14 mouse cellular contexts compared by ENCODE assay signal in genomic region chr6:118376023-118376422, GRCm38 (mm10). TPM values are rescaled to one million over a fixed set of nuclear protein-coding genes. Genes with fewer than 3 reads are reported as not detected.
DNase-seq lines count a peak whose midpoint lies in the region; ATAC-seq and TF ChIP-seq lines count a peak whose summit lies in the region.
"Had no signal": no experiment of that assay in that cellular context is flagged by ENCODE, and none has a peak within 500 bp of the region (broad histone marks: within the 10 kb centered on the region; RNA-seq: fewer than 3 reads in every experiment).

No protein-coding gene starts in this region.

- peak; percentile 27 to 38 for DNase-seq in heart, adult 2 months
- no peak for DNase-seq in heart, embryonic 10.5 days (ENCODE audit: low spot score)
- peak; percentile 42 for DNase-seq in 3134 (ENCODE audit: extremely low read depth, insufficient read length, low spot score)
- DNase-seq in embryonic facial prominence, embryonic 10.5 days (ENCODE audit: low spot score), result peak; percentile 47
- peak; percentile 58 for DNase-seq in intestine, embryonic 14.5 days (ENCODE audit: low spot score)
- no peak for DNase-seq in midbrain, embryonic 14.5 days
- DNase-seq in layer of hippocampus, postnatal 25 days (ENCODE audit: extremely low spot score in 1 of 2, low spot score in 1 of 2), result no peak
- DNase-seq: adrenal gland, adult 2 months; cerebellum, adult 9-11 months; forebrain, postnatal 0 days; thymus, postnatal 36 days had no signal

- ATAC-seq in intestine, embryonic 14.5 days (replicated peaks; ENCODE audit: low FRiP score, low TSS enrichment, low read depth), result peak; percentile 47; the same call in 1 of the 2 replicates
- no peak for ATAC-seq in midbrain, embryonic 14.5 days (ENCODE audit: low FRiP score, low TSS enrichment)
- ATAC-seq: forebrain, postnatal 0 days; midbrain, embryonic 15.5 days had no signal

- TF ChIP-seq POLR2A in heart, adult 2 months (IDR thresholded peaks at IDR 0.05; ENCODE audit: insufficient read depth, low read depth, low read length), result no peak

- WGBS in heart, adult 2 months, result 15% methylated on average over 10 of the region's 10 CpGs
- 24% methylated on average over 10 of the region's 10 CpGs for WGBS in heart, embryonic 10.5 days
- whole genome bisulfite sequencing in embryonic facial prominence, embryonic 10.5 days, result 30% methylated on average over 10 of the region's 10 CpGs
- 32% methylated on average over 10 of the region's 10 CpGs for WGBS in intestine, embryonic 14.5 days
- 73% methylated on average over 10 of the region's 10 CpGs for WGBS in midbrain, embryonic 14.5 days

- no peak for TF ChIP-seq EP300 in heart, adult 2 months (IDR thresholded peaks at IDR 0.05; ENCODE audit: insufficient read depth, low read depth, low read length)

- no peak for TF ChIP-seq CTCF in heart, adult 2 months (IDR thresholded peaks at IDR 0.05)

- H3K36me3 ChIP-seq in heart, adult 2 months (ENCODE audit: control insufficient read depth, insufficient read depth, low read length), result no peaks in the 10 kb centered on the region
- no peaks in the 10 kb centered on the region for H3K36me3 ChIP-seq in heart, embryonic 10.5 days
- H3K36me3 ChIP-seq in embryonic facial prominence, embryonic 10.5 days (replicated peaks), result no peaks in the 10 kb centered on the region
- H3K36me3 ChIP-seq in intestine, embryonic 14.5 days (ENCODE audit: control insufficient read depth, insufficient read depth, low read length), result no peaks in the 10 kb centered on the region
- no peaks in the 10 kb centered on the region for H3K36me3 ChIP-seq in midbrain, embryonic 14.5 days (ENCODE audit: control insufficient read depth, insufficient read depth, low read length)
- H3K36me3 ChIP-seq: hindbrain, embryonic 13.5 days; liver, embryonic 15.5 days; midbrain, embryonic 15.5 days had no signal

- H3K79me2 ChIP-seq in heart, adult 2 months (replicated peaks; ENCODE audit: control insufficient read depth, insufficient read depth, low read length), result no peaks in the 10 kb centered on the region

- intact Hi-C loops in heart, adult 2 months (cut with DNase I), result no loop called here

- peaks cover 2% of the 10 kb centered on the region for H3K27me3 ChIP-seq in heart, adult 2 months (ENCODE audit: control insufficient read depth, insufficient read depth, low read length)
- H3K27me3 ChIP-seq in heart, embryonic 10.5 days (ENCODE audit: insufficient read depth, poor library complexity, severe bottlenecking), result peaks cover 51% of the 10 kb centered on the region
- H3K27me3 ChIP-seq in embryonic facial prominence, embryonic 10.5 days (replicated peaks; ENCODE audit: low read depth, poor library complexity, severe bottlenecking), result peaks cover 20% of the 10 kb centered on the region
- 0 out of 2 replicates have a peak, but pooled peaks cover 3% of the 10 kb centered on the region for H3K27me3 ChIP-seq in intestine, embryonic 14.5 days (replicated peaks; ENCODE audit: control insufficient read depth, insufficient read depth, low read length)
- no peaks in the 10 kb centered on the region for H3K27me3 ChIP-seq in midbrain, embryonic 14.5 days (ENCODE audit: control insufficient read depth, insufficient read depth, low read length)
- H3K27me3 ChIP-seq: midbrain, embryonic 15.5 days had no signal

- H3K9me3 ChIP-seq in heart, embryonic 10.5 days, result no peaks in the 10 kb centered on the region
- H3K9me3 ChIP-seq in embryonic facial prominence, embryonic 10.5 days, result no peaks in the 10 kb centered on the region
- no peaks in the 10 kb centered on the region for H3K9me3 ChIP-seq in intestine, embryonic 14.5 days (ENCODE audit: control insufficient read depth, low read length)
- H3K9me3 ChIP-seq in midbrain, embryonic 14.5 days (ENCODE audit: control insufficient read depth, low read length), result no peaks in the 10 kb centered on the region
- H3K9me3 ChIP-seq: hindbrain, embryonic 13.5 days; liver, embryonic 15.5 days; midbrain, embryonic 15.5 days had no signal

- H3K4me3 ChIP-seq in heart, adult 2 months, result no peak overlapping the region
- no peak overlapping the region for H3K4me3 ChIP-seq in heart, embryonic 10.5 days
- H3K4me3 ChIP-seq in embryonic facial prominence, embryonic 10.5 days, result no peak overlapping the region
- no peak overlapping the region for H3K4me3 ChIP-seq in intestine, embryonic 14.5 days (ENCODE audit: low read depth, low read length)
- H3K4me3 ChIP-seq in midbrain, embryonic 14.5 days (replicated peaks; ENCODE audit: low read depth, low read length), result no peak overlapping the region
- H3K4me3 ChIP-seq: hindbrain, embryonic 13.5 days; liver, embryonic 15.5 days; midbrain, embryonic 15.5 days had no signal

- H3K4me2 ChIP-seq in intestine, embryonic 14.5 days (ENCODE audit: low read length), result no peak overlapping the region
- no peak overlapping the region for H3K4me2 ChIP-seq in midbrain, embryonic 14.5 days (ENCODE audit: low read length)
- H3K4me2 ChIP-seq: hindbrain, embryonic 13.5 days; liver, embryonic 15.5 days; midbrain, embryonic 15.5 days had no signal

- H3K9ac ChIP-seq in heart, adult 2 months (ENCODE audit: low read depth, low read length), result no peak overlapping the region
- H3K9ac ChIP-seq in intestine, embryonic 14.5 days (ENCODE audit: low read length), result no peak overlapping the region
- no peak overlapping the region for H3K9ac ChIP-seq in midbrain, embryonic 14.5 days (replicated peaks; ENCODE audit: low read length)
- H3K9ac ChIP-seq: forebrain, postnatal 0 days; hindbrain, embryonic 13.5 days; liver, embryonic 15.5 days; midbrain, embryonic 15.5 days had no signal

- peaks cover 1% of the 10 kb centered on the region; the same call in 1 of the 2 replicates for H3K4me1 ChIP-seq in heart, adult 2 months (ENCODE audit: control insufficient read depth, insufficient read depth, low read length)
- peaks cover 10% of the 10 kb centered on the region for H3K4me1 ChIP-seq in heart, embryonic 10.5 days
- H3K4me1 ChIP-seq in embryonic facial prominence, embryonic 10.5 days, result peaks cover 33% of the 10 kb centered on the region
- no peaks in the 10 kb centered on the region for H3K4me1 ChIP-seq in intestine, embryonic 14.5 days (replicated peaks; ENCODE audit: control insufficient read depth, insufficient read depth, low read length)
- H3K4me1 ChIP-seq in midbrain, embryonic 14.5 days (ENCODE audit: control insufficient read depth, insufficient read depth, low read length), result no peaks in the 10 kb centered on the region
- H3K4me1 ChIP-seq: liver, embryonic 15.5 days had no signal

- H3K27ac ChIP-seq in heart, adult 2 months, result no peak overlapping the region
- H3K27ac ChIP-seq in heart, embryonic 10.5 days, result no peak overlapping the region
- H3K27ac ChIP-seq in embryonic facial prominence, embryonic 10.5 days (replicated peaks), result no peak overlapping the region; the same call in 1 of the 2 replicates
- H3K27ac ChIP-seq in intestine, embryonic 14.5 days (ENCODE audit: low read depth), result no peak overlapping the region
- H3K27ac ChIP-seq in midbrain, embryonic 14.5 days (replicated peaks; ENCODE audit: low read depth, low read length), result no peak overlapping the region
- H3K27ac ChIP-seq: hindbrain, embryonic 13.5 days; liver, embryonic 15.5 days; midbrain, embryonic 15.5 days had no signal

RNA-seq across cellular contexts. Expression of gene Bms1, which starts 43.3 kb away (rescaled TPM):
- total RNA-seq in heart, adult 2 months (2021), result 10 to 100 TPM; 19.3 to 22.4 TPM
- 3.9 and 7.0 TPM in 2 replicates for polyA plus RNA-seq in heart, adult 2 months (2012; rRNA removed)
- polyA plus RNA-seq in heart, embryonic 10.5 days (2016; fragmentation: Nextera tagmentation; extraction: Ambion mirVana), result 33.9 and 40.7 TPM in 2 replicates
- 54.7 and 57.0 TPM in 2 replicates for polyA plus RNA-seq in embryonic facial prominence, embryonic 10.5 days (2016; fragmentation: Nextera tagmentation; extraction: Ambion mirVana)
- 33.7 and 38.4 TPM in 2 replicates for polyA plus RNA-seq in intestine, embryonic 14.5 days (2014; fragmentation: Nextera tagmentation; extraction: Ambion mirVana)
- polyA plus RNA-seq in midbrain, embryonic 14.5 days (2014; fragmentation: Nextera tagmentation; extraction: Ambion mirVana), result 14.4 and 23.5 TPM in 2 replicates
- 10 to 100 TPM; 25.5 to 26.9 TPM for total RNA-seq in layer of hippocampus, postnatal 25 days (2021)

Comparison
In these comparisons a context has a peak if more than half of its experiments do, and no peak if none do; other contexts are left out.
1. DNase-seq: peak in heart, adult 2 months (2 of 2), 3134 (single experiment), embryonic facial prominence, embryonic 10.5 days (single experiment) and intestine, embryonic 14.5 days (single experiment); none in heart, embryonic 10.5 days (single experiment), midbrain, embryonic 14.5 days (single experiment) and layer of hippocampus, postnatal 25 days (0 of 2).